Mouse (Mus musculus): ENCODE results near the gene E330017A01Rik. TPM values are rescaled to one million over a fixed set of nuclear protein-coding genes. Genes with fewer than 3 reads are reported as not detected.

Gene E330017A01Rik
- polyA plus RNA-seq (2014; fragmentation: Nextera tagmentation; extraction: Ambion mirVana): not detected in 2 replicates

DNA sequence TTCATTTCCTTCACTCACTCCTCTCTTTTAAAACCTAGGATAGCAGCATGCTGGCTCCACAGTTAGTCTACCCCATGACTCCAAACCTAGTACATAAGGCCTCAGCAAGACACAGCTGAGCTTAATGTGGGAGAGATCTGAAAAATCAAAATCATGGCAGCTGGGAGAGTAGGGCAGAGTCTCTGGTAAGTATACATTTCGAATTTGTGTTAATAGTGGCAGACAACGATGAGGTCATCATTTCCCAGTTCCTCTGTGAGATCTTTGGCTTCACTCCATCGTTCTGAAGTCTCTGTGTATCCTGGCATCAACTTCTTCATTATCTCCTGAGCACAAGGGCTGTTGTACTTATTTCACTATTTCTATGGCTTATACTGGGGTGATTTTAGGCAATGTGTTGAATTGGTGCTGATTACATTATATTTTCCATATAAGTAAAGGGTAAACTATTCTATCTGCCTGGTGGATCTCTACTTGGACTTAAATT lies at the start of gene E330017A01Rik:
Gene E330017A01Rik, minus strand, starts transcription at position 51 of the 487 bp plus-strand sequence.
- H3K9ac ChIP-seq (ENCODE audit: low read depth, low read length): no peak within 1 kb of the TSS
- no peak within 1 kb of the TSS for H3K4me3 ChIP-seq (ENCODE audit: low read depth, low read length)
- H3K27ac ChIP-seq (ENCODE audit: low read depth, low read length): peak within 1 kb of the TSS; percentile 28; the same call in 1 of the 2 replicates
- DNase-seq (ENCODE audit: low spot score) (no peak), ATAC-seq (replicated peaks; ENCODE audit: low FRiP score) (no peak)
- no peaks in the 10 kb centered on the region for H3K9me3 ChIP-seq (ENCODE audit: control insufficient read depth, low read length)
- 71% methylated on average over 3 of the region's 3 CpGs for WGBS
- H3K36me3 ChIP-seq (ENCODE audit: control insufficient read depth, insufficient read depth, low read length): no peaks in the 10 kb centered on the region
- H3K27me3 ChIP-seq (replicated peaks; ENCODE audit: control insufficient read depth, insufficient read depth, low read length): no peaks in the 10 kb centered on the region
- 0 out of 2 replicates have a peak within 1 kb of the TSS, but pooled peaks have one; percentile 13 for H3K4me2 ChIP-seq
- H3K4me1 ChIP-seq (replicated peaks; ENCODE audit: control insufficient read depth, insufficient read depth, low read length): peaks cover 7% of the 10 kb centered on the region

DNA sequence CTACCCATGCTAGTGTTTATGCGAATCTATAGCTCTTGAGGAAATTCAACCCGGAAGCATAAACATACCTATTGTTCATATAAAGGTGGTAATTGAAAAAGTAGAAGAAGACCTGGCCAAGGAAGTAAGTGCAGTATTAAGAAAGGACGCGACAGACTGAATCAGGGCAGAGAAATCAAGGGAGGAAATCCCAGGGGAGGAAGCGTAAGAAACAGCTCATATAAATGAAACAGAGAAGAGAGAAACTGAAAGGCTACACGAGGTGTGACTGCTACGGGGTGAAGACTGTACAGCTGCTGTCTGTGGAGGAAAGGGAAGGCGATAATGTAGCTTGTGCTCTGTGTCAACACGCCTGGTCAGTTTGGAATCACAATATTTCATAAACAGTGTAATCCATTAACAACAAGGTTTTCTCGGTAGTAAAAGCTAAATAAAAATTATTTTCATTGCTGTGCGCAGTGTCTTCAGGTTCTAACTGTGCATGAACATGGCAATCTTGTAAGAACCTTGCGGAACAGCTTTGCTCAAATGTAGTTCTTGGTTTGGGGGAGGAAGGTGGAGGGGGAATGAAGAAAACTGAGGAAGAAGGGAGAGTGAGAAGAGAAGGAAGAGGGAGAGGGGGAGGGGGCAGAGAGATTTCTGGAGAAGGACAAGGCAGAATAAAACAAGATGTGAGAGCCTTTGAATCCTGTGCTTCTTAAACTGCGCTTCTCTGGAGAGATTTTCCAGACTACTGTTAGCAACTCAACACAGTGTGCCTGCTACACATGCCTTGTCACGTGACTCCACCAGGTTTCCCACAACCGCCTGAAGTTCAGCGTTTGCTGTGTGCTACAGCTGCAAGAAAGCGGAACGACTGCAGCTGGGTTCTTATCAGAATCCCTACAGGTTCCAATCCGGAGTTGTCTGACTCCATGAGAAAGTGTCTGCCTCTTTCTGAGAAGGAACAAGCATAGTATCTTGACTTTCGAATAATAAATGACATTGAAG lies 47.3 kb upstream of the E330017A01Rik start:
- H3K4me2 ChIP-seq: peak overlapping the region; percentile 20; the same call in 1 of the 2 replicates
- 0 out of 2 replicates have a peak, but pooled peaks have one; percentile 26 for ATAC-seq (replicated peaks; ENCODE audit: low FRiP score)
- WGBS: 61% methylated on average over 20 of the region's 20 CpGs

GRCm38 (mm10) chr16:58684537-58684936 lies 46.0 kb upstream of the E330017A01Rik start:
- ATAC-seq (replicated peaks; ENCODE audit: low FRiP score) (no peak), DNase-seq (ENCODE audit: low spot score) (no peak)
- H3K9me3 ChIP-seq (ENCODE audit: control insufficient read depth, low read length): no peaks in the 10 kb centered on the region
- 0 out of 2 replicates have a peak, but pooled peaks cover 4% of the 10 kb centered on the region for H3K36me3 ChIP-seq (ENCODE audit: control insufficient read depth, insufficient read depth, low read length)
- no peak overlapping the region for H3K27ac ChIP-seq (ENCODE audit: low read depth, low read length)
- no peak overlapping the region for H3K4me2 ChIP-seq
- H3K4me3 ChIP-seq (ENCODE audit: low read depth, low read length): no peak overlapping the region
- H3K27me3 ChIP-seq (replicated peaks; ENCODE audit: control insufficient read depth, insufficient read depth, low read length): no peaks in the 10 kb centered on the region
- H3K9ac ChIP-seq (ENCODE audit: low read depth, low read length): no peak overlapping the region
- no peaks in the 10 kb centered on the region for H3K4me1 ChIP-seq (replicated peaks; ENCODE audit: control insufficient read depth, insufficient read depth, low read length)

More for the DNA sequence above, 47.3 kb upstream of the E330017A01Rik start:
- Histone ChIP-seq H3K9me3 (ENCODE audit: control insufficient read depth, low read length) (no peaks in the 10 kb centered on the region), H3K4me3 (ENCODE audit: low read depth, low read length) (no peak overlapping the region), H3K27me3 (replicated peaks; ENCODE audit: control insufficient read depth, insufficient read depth, low read length) (no peaks in the 10 kb centered on the region), H3K4me1 (replicated peaks; ENCODE audit: control insufficient read depth, insufficient read depth, low read length) (no peaks in the 10 kb centered on the region), H3K36me3 (ENCODE audit: control insufficient read depth, insufficient read depth, low read length) (no peaks in the 10 kb centered on the region), H3K27ac (ENCODE audit: low read depth, low read length) (no peak overlapping the region), H3K9ac (ENCODE audit: low read depth, low read length) (no peak overlapping the region)
- no peak for DNase-seq (ENCODE audit: low spot score)

- Histone ChIP-seq H3K4me1 (replicated peaks; ENCODE audit: control insufficient read depth, insufficient read depth, low read length) (no peaks in the 10 kb centered on the region), H3K9ac (ENCODE audit: low read depth, low read length) (no peak overlapping the region), H3K9me3 (ENCODE audit: control insufficient read depth, low read length) (no peaks in the 10 kb centered on the region), H3K36me3 (ENCODE audit: control insufficient read depth, insufficient read depth, low read length) (0 out of 2 replicates have a peak, but pooled peaks cover 4% of the 10 kb centered on the region), H3K4me3 (ENCODE audit: low read depth, low read length) (no peak overlapping the region), H3K4me2 (no peak overlapping the region), H3K27ac (ENCODE audit: low read depth, low read length) (no peak overlapping the region), H3K27me3 (replicated peaks; ENCODE audit: control insufficient read depth, insufficient read depth, low read length) (no peaks in the 10 kb centered on the region)
- DNase-seq (ENCODE audit: low spot score) (no peak), ATAC-seq (replicated peaks; ENCODE audit: low FRiP score) (no peak)
- WGBS: 88% methylated on average over 4 of the region's 4 CpGs
Measured at GRCm38 (mm10) chr16:58683911-58684310, 45.4 kb upstream of the E330017A01Rik start.

DNA sequence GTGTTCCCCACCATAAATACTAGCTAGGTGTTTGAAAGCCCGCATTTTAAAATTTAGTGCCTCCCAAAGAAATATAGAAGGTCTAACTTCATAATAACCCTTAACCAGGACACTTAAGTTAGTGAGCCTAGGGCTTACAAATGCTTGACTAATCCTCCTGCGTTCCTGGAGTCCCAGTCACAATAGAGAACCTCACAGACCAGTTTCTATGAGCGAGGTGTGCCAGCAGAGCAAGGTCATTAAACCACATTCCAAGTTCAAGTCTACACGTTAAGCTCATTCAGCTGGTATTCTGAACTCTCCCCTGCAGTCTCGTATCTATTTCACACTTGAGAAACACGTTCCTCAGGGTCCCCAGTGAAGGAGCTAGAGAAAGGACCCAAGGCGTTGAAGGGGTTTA lies 44.3 kb upstream of the E330017A01Rik start:
- H3K36me3 ChIP-seq (ENCODE audit: control insufficient read depth, insufficient read depth, low read length): peaks cover 10% of the 10 kb centered on the region; the same call in 1 of the 2 replicates
- no peak overlapping the region for H3K9ac ChIP-seq (ENCODE audit: low read depth, low read length)
- DNase-seq (ENCODE audit: low spot score) (no peak), ATAC-seq (replicated peaks; ENCODE audit: low FRiP score) (no peak)
- H3K27me3 ChIP-seq (replicated peaks; ENCODE audit: control insufficient read depth, insufficient read depth, low read length): no peaks in the 10 kb centered on the region
- WGBS: 82% methylated on average over 7 of the region's 7 CpGs
- no peak overlapping the region for H3K4me2 ChIP-seq
- H3K4me3 ChIP-seq (ENCODE audit: low read depth, low read length): no peak overlapping the region
- no peaks in the 10 kb centered on the region for H3K9me3 ChIP-seq (ENCODE audit: control insufficient read depth, low read length)
- H3K4me1 ChIP-seq (replicated peaks; ENCODE audit: control insufficient read depth, insufficient read depth, low read length): no peaks in the 10 kb centered on the region
- no peak overlapping the region for H3K27ac ChIP-seq (ENCODE audit: low read depth, low read length)

DNA sequence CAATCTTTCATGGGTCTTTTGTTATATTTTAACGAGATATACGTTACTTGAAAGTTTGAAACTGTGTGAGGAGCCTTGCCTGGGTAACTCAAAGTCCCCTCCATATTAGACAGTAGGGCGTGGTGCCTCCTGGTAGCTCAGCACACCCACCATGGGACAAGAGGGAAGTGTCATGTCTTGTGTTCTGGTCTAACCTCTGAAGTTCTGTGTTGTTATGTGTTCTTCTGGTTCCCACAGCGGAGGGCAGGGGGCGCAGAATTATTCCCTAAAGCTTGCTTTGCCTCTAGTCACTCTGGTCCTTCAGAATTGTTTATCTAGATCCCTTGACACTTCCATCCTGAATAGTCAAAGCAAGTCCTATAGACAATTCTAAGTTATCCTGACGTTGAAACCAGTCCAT lies 43.5 kb upstream of the E330017A01Rik start:
- 87% methylated on average over 6 of the region's 6 CpGs for WGBS
- Histone ChIP-seq H3K4me2 (no peak overlapping the region), H3K27me3 (replicated peaks; ENCODE audit: control insufficient read depth, insufficient read depth, low read length) (no peaks in the 10 kb centered on the region), H3K4me1 (replicated peaks; ENCODE audit: control insufficient read depth, insufficient read depth, low read length) (peaks cover 6% of the 10 kb centered on the region), H3K27ac (ENCODE audit: low read depth, low read length) (no peak overlapping the region), H3K4me3 (ENCODE audit: low read depth, low read length) (no peak overlapping the region), H3K9ac (ENCODE audit: low read depth, low read length) (no peak overlapping the region), H3K9me3 (ENCODE audit: control insufficient read depth, low read length) (no peaks in the 10 kb centered on the region), H3K36me3 (ENCODE audit: control insufficient read depth, insufficient read depth, low read length) (peaks cover 18% of the 10 kb centered on the region)
- ATAC-seq (replicated peaks; ENCODE audit: low FRiP score) (peak; percentile 38; the same call in 1 of the 2 replicates), DNase-seq (ENCODE audit: low spot score) (no peak)

DNA sequence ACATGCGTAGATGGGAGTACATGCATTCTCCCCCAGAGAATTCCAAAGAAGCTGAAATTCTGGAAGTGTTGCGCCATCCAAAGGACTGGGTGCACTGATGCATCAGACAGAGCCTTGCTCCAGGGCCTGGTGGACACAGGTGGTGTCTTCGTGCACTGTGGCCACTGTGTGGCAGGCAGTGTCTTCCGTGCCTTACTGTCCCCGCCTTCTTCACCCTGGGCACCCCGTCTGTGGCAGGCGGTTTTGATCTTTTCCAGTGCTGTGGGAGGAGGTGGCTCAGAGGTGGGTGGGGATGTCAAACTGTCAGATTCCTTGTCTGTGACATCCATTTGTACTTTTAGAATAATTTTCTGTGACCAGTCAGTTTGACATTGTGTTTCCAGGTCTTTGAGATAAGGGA lies 40.1 kb upstream of the E330017A01Rik start:
- H3K4me2 ChIP-seq: no peak overlapping the region
- no peak overlapping the region for H3K27ac ChIP-seq (ENCODE audit: low read depth, low read length)
- no peaks in the 10 kb centered on the region for H3K27me3 ChIP-seq (replicated peaks; ENCODE audit: control insufficient read depth, insufficient read depth, low read length)
- DNase-seq (ENCODE audit: low spot score) (no peak), ATAC-seq (replicated peaks; ENCODE audit: low FRiP score) (no peak)
- no peak overlapping the region for H3K9ac ChIP-seq (ENCODE audit: low read depth, low read length)
- H3K36me3 ChIP-seq (ENCODE audit: control insufficient read depth, insufficient read depth, low read length): peaks cover 44% of the 10 kb centered on the region
- H3K4me3 ChIP-seq (ENCODE audit: low read depth, low read length): no peak overlapping the region
- no peaks in the 10 kb centered on the region for H3K9me3 ChIP-seq (ENCODE audit: control insufficient read depth, low read length)
- H3K4me1 ChIP-seq (replicated peaks; ENCODE audit: control insufficient read depth, insufficient read depth, low read length): peaks cover 23% of the 10 kb centered on the region
- 72% methylated on average over 7 of the region's 7 CpGs for WGBS

DNA sequence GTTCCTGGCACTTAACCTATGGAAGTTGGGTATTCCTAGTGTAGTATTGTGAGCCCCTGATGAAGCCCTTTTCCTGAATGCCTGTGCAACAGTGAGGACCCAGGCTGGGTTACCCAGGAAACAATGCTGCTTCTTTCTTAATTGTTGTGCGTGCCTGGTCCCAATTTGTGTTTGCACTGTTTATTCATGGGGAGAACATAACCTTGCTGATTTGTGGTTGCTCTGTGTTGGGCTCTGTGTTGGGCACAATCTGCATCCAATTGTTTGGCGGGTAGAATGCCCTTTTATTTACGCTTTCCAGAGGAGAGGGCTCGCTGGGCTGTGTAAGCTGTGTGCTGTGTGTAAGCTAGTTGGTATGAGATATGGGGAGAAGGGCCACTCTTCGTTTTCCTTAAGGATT lies 39.0 kb upstream of the E330017A01Rik start:
- WGBS: 88% methylated on average over 5 of the region's 5 CpGs
- no peak overlapping the region; the same call in 1 of the 2 replicates for H3K27ac ChIP-seq (ENCODE audit: low read depth, low read length)
- peaks cover 27% of the 10 kb centered on the region for H3K4me1 ChIP-seq (replicated peaks; ENCODE audit: control insufficient read depth, insufficient read depth, low read length)
- H3K9ac ChIP-seq (ENCODE audit: low read depth, low read length): peak overlapping the region; percentile 30; the same call in 1 of the 2 replicates
- peaks cover 45% of the 10 kb centered on the region for H3K36me3 ChIP-seq (ENCODE audit: control insufficient read depth, insufficient read depth, low read length)
- H3K9me3 ChIP-seq (ENCODE audit: control insufficient read depth, low read length): no peaks in the 10 kb centered on the region
- no peaks in the 10 kb centered on the region for H3K27me3 ChIP-seq (replicated peaks; ENCODE audit: control insufficient read depth, insufficient read depth, low read length)
- H3K4me3 ChIP-seq (ENCODE audit: low read depth, low read length): no peak overlapping the region
- H3K4me2 ChIP-seq: peak overlapping the region; percentile 33
- ATAC-seq (replicated peaks; ENCODE audit: low FRiP score): no peak
- DNase-seq (ENCODE audit: low spot score): no peak

Measured in liver, embryonic 11.5 days (tissue).